Mouse (Mus musculus): ENCODE data around the gene Sdha. TPM values are rescaled to one million over a fixed set of nuclear protein-coding genes. Genes with fewer than 3 reads are reported as not detected.

Gene Sdha
- 384 TPM for polyA plus RNA-seq (2017; shearing (Covaris generic))

GRCm38 (mm10) chr13:74349566-74350434 lies at the start of gene Sdha, which contains the start of gene Ccdc127:
Gene Sdha (minus strand): TSS chr13:74350280.
Gene Ccdc127 (plus strand): TSS chr13:74350309.

GRCm38 (mm10) chr13:74399298-74399839 lies 49.3 kb upstream of the Sdha start, which contains the start of gene Ftl1-ps1:
Gene Ftl1-ps1 (plus strand): TSS chr13:74399694.

DNA sequence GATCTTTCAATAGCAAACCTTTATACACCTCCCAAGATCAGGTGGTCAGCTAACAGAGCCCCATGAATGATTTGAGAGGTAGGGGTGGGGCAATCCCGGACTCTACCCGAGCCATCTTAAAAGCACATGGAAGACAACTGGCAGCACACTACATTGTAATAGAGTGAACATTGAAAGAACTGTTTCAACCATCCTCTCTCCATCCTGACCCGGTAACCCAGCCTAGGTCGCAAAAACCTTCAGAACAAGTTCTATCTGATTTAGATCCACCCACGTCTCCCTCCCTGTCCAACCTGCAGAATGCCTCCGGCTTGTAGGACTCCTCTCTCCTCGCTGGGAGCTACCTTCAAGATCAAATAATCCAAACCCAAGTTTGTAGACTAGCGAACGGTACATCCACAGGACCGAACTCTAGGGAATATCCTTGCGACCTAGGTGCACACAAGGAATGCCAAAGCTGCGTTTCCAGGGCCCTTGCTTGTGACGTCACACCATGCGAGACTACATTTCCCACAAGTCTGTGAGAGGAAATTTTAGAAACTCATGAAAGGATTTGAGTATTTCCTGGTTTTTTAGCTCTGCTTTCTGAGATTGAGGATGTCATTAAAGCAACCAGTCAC lies 40.4 kb upstream of the Sdha start, which contains the start of gene Zfp72:
Zfp72 (minus strand) TSS at position 466 of the 620 bp plus-strand sequence.

DNA sequence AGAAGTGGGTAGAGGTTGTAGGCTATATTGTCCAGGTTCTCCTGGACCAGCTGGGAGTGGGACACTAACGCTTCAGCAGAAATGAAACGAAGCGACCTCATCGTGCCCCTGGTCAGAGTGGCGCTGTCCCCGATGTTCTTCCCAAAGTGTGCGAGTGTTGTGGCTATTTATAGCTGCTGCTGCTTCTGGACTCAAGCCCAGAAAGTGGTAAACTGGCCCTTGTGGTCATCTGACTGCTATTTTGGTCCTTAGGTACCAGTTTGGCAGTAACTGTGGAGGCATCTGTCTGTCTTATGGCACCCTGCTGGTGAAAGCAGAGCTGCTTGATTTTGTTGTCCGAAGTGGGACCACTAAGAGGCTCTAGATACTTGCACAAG lies 13.8 kb upstream of the Sdha start, which contains the start of gene Lrrc14b:
Lrrc14b (minus strand) TSS at position 147 of the 377 bp plus-strand sequence.

GRCm38 (mm10) chr13:74317170-74317849 lies 32.8 kb downstream of the Sdha start, which contains the start of gene Pdcd6:
Gene Pdcd6 (minus strand): TSS chr13:74317580.

DNA sequence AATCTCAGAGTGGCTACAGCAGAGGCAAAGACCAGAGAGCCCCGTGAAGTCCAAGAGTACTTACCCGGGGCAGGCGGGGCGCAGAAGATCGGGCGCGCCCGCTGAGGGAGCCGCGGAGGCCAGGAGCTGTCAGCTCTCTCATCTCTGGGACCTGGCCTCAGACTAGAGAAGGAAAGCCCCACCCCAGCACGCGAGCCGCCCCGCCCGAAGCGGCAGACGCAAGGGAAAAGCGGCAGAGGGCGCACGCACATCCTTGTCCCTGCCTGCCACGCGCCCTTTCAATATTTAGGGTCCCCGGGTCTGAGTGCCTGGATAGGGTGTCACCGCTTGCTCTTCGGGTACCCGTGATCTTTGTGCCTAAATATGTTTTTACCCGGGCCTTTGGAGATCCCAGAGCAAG lies 57.9 kb downstream of the Sdha start, which contains the start of gene Ahrr:
Ahrr (minus strand) TSS at position 165 of the 400 bp plus-strand sequence.

Other genes starting within 250 kb of the Sdha start
- not detected for gene Slc9a3, start 228.8 kb downstream of the Sdha start, polyA plus RNA-seq (2017; shearing (Covaris generic))
- gene Exoc3, start 141.5 kb downstream of the Sdha start, polyA plus RNA-seq (2017; shearing (Covaris generic)): 108 TPM
- gene Ahrr, start 57.9 kb downstream of the Sdha start, polyA plus RNA-seq (2017; shearing (Covaris generic)): 0.24 TPM
- gene Pdcd6, start 32.7 kb downstream of the Sdha start, polyA plus RNA-seq (2017; shearing (Covaris generic)): 215 TPM
- 45.1 TPM for gene Ccdc127, start within 50 bp of the Sdha start, polyA plus RNA-seq (2017; shearing (Covaris generic))
- not detected for gene Lrrc14b, start 13.7 kb upstream of the Sdha start, polyA plus RNA-seq (2017; shearing (Covaris generic))
- gene Zfp72, start 40.6 kb upstream of the Sdha start, polyA plus RNA-seq (2017; shearing (Covaris generic)): 2.9 TPM
- 71.6 TPM for gene Ftl1-ps1, start 49.4 kb upstream of the Sdha start, polyA plus RNA-seq (2017; shearing (Covaris generic))
- gene Zfp825, start 143.7 kb upstream of the Sdha start, polyA plus RNA-seq (2017; shearing (Covaris generic)): 23.1 TPM

Data from CD4-positive, CD25-positive, alpha-beta regulatory T cell, adult 9 weeks (primary cell).